Mouse (Mus musculus): ENCODE results near the gene Trmt2a. TPM values are rescaled to one million over a fixed set of nuclear protein-coding genes. Genes with fewer than 3 reads are reported as not detected.

Gene Trmt2a
- polyA plus RNA-seq, 1 experiment from 2014 or later: 80.2 TPM

GRCm38 (mm10) chr16:18252736-18253135 lies 4.3 kb downstream of the Trmt2a start:
- Histone ChIP-seq H3K4me3 (replicated peaks; ENCODE audit: low read depth, low read length) (no peak overlapping the region), H3K36me3 (ENCODE audit: control insufficient read depth, insufficient read depth, low read length) (peaks cover 77% of the 10 kb centered on the region), H3K9ac (replicated peaks; ENCODE audit: low read length) (no peak overlapping the region), H3K27me3 (ENCODE audit: control insufficient read depth, insufficient read depth, low read length) (no peaks in the 10 kb centered on the region), H3K4me1 (ENCODE audit: control insufficient read depth, insufficient read depth, low read length) (peaks cover 20% of the 10 kb centered on the region), H3K9me3 (ENCODE audit: control insufficient read depth, low read length) (no peaks in the 10 kb centered on the region), H3K27ac (replicated peaks; ENCODE audit: low read depth, low read length) (no peak overlapping the region), H3K4me2 (ENCODE audit: low read length) (no peak overlapping the region)
- DNase-seq (no peak), ATAC-seq (ENCODE audit: low FRiP score, low TSS enrichment) (no peak)
- WGBS: 89% methylated on average over 6 of the region's 6 CpGs

GRCm38 (mm10) chr16:18253866-18254265 lies 5.4 kb downstream of the Trmt2a start:
- H3K36me3 ChIP-seq (ENCODE audit: control insufficient read depth, insufficient read depth, low read length): peaks cover 86% of the 10 kb centered on the region

GRCm38 (mm10) chr16:18258221-18258620 lies 9.7 kb downstream of the Trmt2a start, which contains the start of gene Gm49776:
Gene Gm49776 (minus strand): TSS chr16:18258321.
- Histone ChIP-seq H3K9ac (replicated peaks; ENCODE audit: low read length) (no peak within 1 kb of the TSS), H3K27ac (replicated peaks; ENCODE audit: low read depth, low read length) (no peak within 1 kb of the TSS), H3K9me3 (ENCODE audit: control insufficient read depth, low read length) (no peaks in the 10 kb centered on the region), H3K36me3 (ENCODE audit: control insufficient read depth, insufficient read depth, low read length) (peaks cover 91% of the 10 kb centered on the region), H3K27me3 (ENCODE audit: control insufficient read depth, insufficient read depth, low read length) (no peaks in the 10 kb centered on the region), H3K4me3 (replicated peaks; ENCODE audit: low read depth, low read length) (no peak within 1 kb of the TSS), H3K4me1 (ENCODE audit: control insufficient read depth, insufficient read depth, low read length) (no peaks in the 10 kb centered on the region), H3K4me2 (ENCODE audit: low read length) (no peak within 1 kb of the TSS)
- WGBS: 97% methylated on average over 2 of the region's 2 CpGs
- DNase-seq (no peak), ATAC-seq (ENCODE audit: low FRiP score, low TSS enrichment) (no peak)

More at GRCm38 (mm10) chr16:18253866-18254265, 5.4 kb downstream of the Trmt2a start:
- Histone ChIP-seq H3K4me2 (ENCODE audit: low read length) (no peak overlapping the region), H3K9ac (replicated peaks; ENCODE audit: low read length) (no peak overlapping the region), H3K4me1 (ENCODE audit: control insufficient read depth, insufficient read depth, low read length) (peaks cover 20% of the 10 kb centered on the region), H3K27me3 (ENCODE audit: control insufficient read depth, insufficient read depth, low read length) (no peaks in the 10 kb centered on the region), H3K4me3 (replicated peaks; ENCODE audit: low read depth, low read length) (no peak overlapping the region), H3K9me3 (ENCODE audit: control insufficient read depth, low read length) (no peaks in the 10 kb centered on the region), H3K27ac (replicated peaks; ENCODE audit: low read depth, low read length) (no peak overlapping the region)
- ATAC-seq (ENCODE audit: low FRiP score, low TSS enrichment) (no peak), DNase-seq (no peak)
- WGBS: 90% methylated on average over 1 of the region's 1 CpGs

GRCm38 (mm10) chr16:18265024-18265423 lies 16.5 kb downstream of the Trmt2a start:
- no peaks in the 10 kb centered on the region for H3K9me3 ChIP-seq (ENCODE audit: control insufficient read depth, low read length)
- H3K27me3 ChIP-seq (ENCODE audit: control insufficient read depth, insufficient read depth, low read length): no peaks in the 10 kb centered on the region
- H3K4me2 ChIP-seq (ENCODE audit: low read length): no peak overlapping the region
- peaks cover 81% of the 10 kb centered on the region for H3K36me3 ChIP-seq (ENCODE audit: control insufficient read depth, insufficient read depth, low read length)
- H3K4me3 ChIP-seq (replicated peaks; ENCODE audit: low read depth, low read length): no peak overlapping the region
- 73% methylated on average over 2 of the region's 2 CpGs for WGBS
- no peak for DNase-seq
- no peaks in the 10 kb centered on the region for H3K4me1 ChIP-seq (ENCODE audit: control insufficient read depth, insufficient read depth, low read length)
- no peak overlapping the region for H3K27ac ChIP-seq (replicated peaks; ENCODE audit: low read depth, low read length)
- no peak overlapping the region for H3K9ac ChIP-seq (replicated peaks; ENCODE audit: low read length)
- no peak for ATAC-seq (ENCODE audit: low FRiP score, low TSS enrichment)

GRCm38 (mm10) chr16:18268182-18268581 lies 19.7 kb downstream of the Trmt2a start:
- Histone ChIP-seq H3K4me1 (ENCODE audit: control insufficient read depth, insufficient read depth, low read length) (no peaks in the 10 kb centered on the region), H3K4me2 (ENCODE audit: low read length) (no peak overlapping the region), H3K27ac (replicated peaks; ENCODE audit: low read depth, low read length) (no peak overlapping the region), H3K27me3 (ENCODE audit: control insufficient read depth, insufficient read depth, low read length) (no peaks in the 10 kb centered on the region), H3K4me3 (replicated peaks; ENCODE audit: low read depth, low read length) (no peak overlapping the region), H3K36me3 (ENCODE audit: control insufficient read depth, insufficient read depth, low read length) (peaks cover 88% of the 10 kb centered on the region), H3K9me3 (ENCODE audit: control insufficient read depth, low read length) (no peaks in the 10 kb centered on the region), H3K9ac (replicated peaks; ENCODE audit: low read length) (no peak overlapping the region)
- WGBS: 91% methylated on average over 5 of the region's 5 CpGs
- DNase-seq (peak; percentile 45), ATAC-seq (ENCODE audit: low FRiP score, low TSS enrichment) (no peak)

- Histone ChIP-seq H3K27ac (replicated peaks; ENCODE audit: low read depth, low read length) (no peak overlapping the region), H3K4me1 (ENCODE audit: control insufficient read depth, insufficient read depth, low read length) (no peaks in the 10 kb centered on the region), H3K9me3 (ENCODE audit: control insufficient read depth, low read length) (no peaks in the 10 kb centered on the region), H3K36me3 (ENCODE audit: control insufficient read depth, insufficient read depth, low read length) (peaks cover 88% of the 10 kb centered on the region), H3K4me2 (ENCODE audit: low read length) (no peak overlapping the region), H3K9ac (replicated peaks; ENCODE audit: low read length) (no peak overlapping the region), H3K4me3 (replicated peaks; ENCODE audit: low read depth, low read length) (no peak overlapping the region), H3K27me3 (ENCODE audit: control insufficient read depth, insufficient read depth, low read length) (no peaks in the 10 kb centered on the region)
- WGBS: 61% methylated on average over 2 of the region's 2 CpGs
- ATAC-seq (ENCODE audit: low FRiP score, low TSS enrichment): no peak
- DNase-seq: no peak
These were observed 26.7 kb downstream of the Trmt2a start for GRCm38 (mm10) chr16:18275166-18275565.

- H3K4me3 ChIP-seq (replicated peaks; ENCODE audit: low read depth, low read length): peak overlapping the region; percentile 75
- DNase-seq (peak; percentile 15), ATAC-seq (ENCODE audit: low FRiP score, low TSS enrichment) (no peak)
- no peaks in the 10 kb centered on the region for H3K9me3 ChIP-seq (ENCODE audit: control insufficient read depth, low read length)
- peaks cover 21% of the 10 kb centered on the region for H3K4me1 ChIP-seq (ENCODE audit: control insufficient read depth, insufficient read depth, low read length)
- peak overlapping the region; percentile 88; the same call in 1 of the 2 replicates for H3K27ac ChIP-seq (replicated peaks; ENCODE audit: low read depth, low read length)
- H3K36me3 ChIP-seq (ENCODE audit: control insufficient read depth, insufficient read depth, low read length): peaks cover 14% of the 10 kb centered on the region
- no peaks in the 10 kb centered on the region for H3K27me3 ChIP-seq (ENCODE audit: control insufficient read depth, insufficient read depth, low read length)
- H3K4me2 ChIP-seq (ENCODE audit: low read length): peak overlapping the region; percentile 98
- WGBS: 3% methylated on average over 4 of the region's 4 CpGs
- H3K9ac ChIP-seq (replicated peaks; ENCODE audit: low read length): peak overlapping the region; percentile 90
These were observed 39.7 kb downstream of the Trmt2a start for GRCm38 (mm10) chr16:18288166-18288565.

- peaks cover 9% of the 10 kb centered on the region for H3K36me3 ChIP-seq (ENCODE audit: control insufficient read depth, insufficient read depth, low read length)
- peak overlapping the region; percentile 90 for H3K9ac ChIP-seq (replicated peaks; ENCODE audit: low read length)
- peak; percentile 75 for ATAC-seq (ENCODE audit: low FRiP score, low TSS enrichment)
- peak overlapping the region; percentile 88 for H3K27ac ChIP-seq (replicated peaks; ENCODE audit: low read depth, low read length)
- peak overlapping the region; percentile 98 for H3K4me2 ChIP-seq (ENCODE audit: low read length)
- WGBS: under 1% methylated on average over 31 of the region's 31 CpGs
- H3K4me1 ChIP-seq (ENCODE audit: control insufficient read depth, insufficient read depth, low read length): peaks cover 21% of the 10 kb centered on the region
- DNase-seq: no peak
- H3K9me3 ChIP-seq (ENCODE audit: control insufficient read depth, low read length): no peaks in the 10 kb centered on the region
- H3K4me3 ChIP-seq (replicated peaks; ENCODE audit: low read depth, low read length): peak overlapping the region; percentile 75
- H3K27me3 ChIP-seq (ENCODE audit: control insufficient read depth, insufficient read depth, low read length): no peaks in the 10 kb centered on the region
These were observed 40.1 kb downstream of the Trmt2a start for GRCm38 (mm10) chr16:18288581-18289061.

- Histone ChIP-seq H3K4me1 (ENCODE audit: control insufficient read depth, insufficient read depth, low read length) (peaks cover 21% of the 10 kb centered on the region), H3K36me3 (ENCODE audit: control insufficient read depth, insufficient read depth, low read length) (peaks cover 4% of the 10 kb centered on the region), H3K4me3 (replicated peaks; ENCODE audit: low read depth, low read length) (peak within 1 kb of the TSS; percentile 75), H3K27me3 (ENCODE audit: control insufficient read depth, insufficient read depth, low read length) (no peaks in the 10 kb centered on the region), H3K27ac (replicated peaks; ENCODE audit: low read depth, low read length) (peak within 1 kb of the TSS; percentile 88), H3K9ac (replicated peaks; ENCODE audit: low read length) (peak within 1 kb of the TSS; percentile 90), H3K4me2 (ENCODE audit: low read length) (peak within 1 kb of the TSS; percentile 98), H3K9me3 (ENCODE audit: control insufficient read depth, low read length) (no peaks in the 10 kb centered on the region)
- ATAC-seq (ENCODE audit: low FRiP score, low TSS enrichment) (peak; percentile 100), DNase-seq (peak; percentile 100)
- under 1% methylated on average over 70 of the region's 71 CpGs for WGBS
These were observed 40.6 kb downstream of the Trmt2a start, which contains the start of gene Dgcr8 for GRCm38 (mm10) chr16:18289067-18289588. Gene Dgcr8 (minus strand): TSS chr16:18289246.
